Mouse (Mus musculus) lung, adult 2 months (tissue): Measurements from ENCODE around the gene 4930402H24Rik.

Experiments used
- CTCF ChIP-seq: fragments of 200-500 bp; IDR thresholded peaks from 2 replicates; pipeline ENCODE4 v1.5.1; 2011; ENCODE audit warnings: mild to moderate bottlenecking, low read length, control low read depth; ENCODE audit not compliant: insufficient read depth
- POLR2A ChIP-seq: fragments of 200-500 bp; IDR thresholded peaks from 2 replicates; pipeline ENCODE4 v1.6.1; 2011; ENCODE audit warnings: low read depth, mild to moderate bottlenecking, control low read depth, low read length, borderline replicate concordance; ENCODE audit errors: extremely low read depth

GRCm38 (mm10) chr2:130750449-130750848, 155.8 kb downstream of the 4930402H24Rik start:
- TF ChIP-seq CTCF, result no peak
- TF ChIP-seq POLR2A, result no peak
